Mouse (Mus musculus) kidney, embryonic 15.5 days (tissue): ENCODE measurements around the gene Lin28a. TPM values are rescaled to one million over a fixed set of nuclear protein-coding genes. Genes with fewer than 3 reads are reported as not detected.
"Not testable (repeated sequence)": the region's sequence is repeated elsewhere in the genome, so short reads cannot be mapped to it uniquely, and the experiment has no call there.

Experiments
- ATAC-seq: fragments of 200-750 bp; cut with Nextera tagmentation; replicated peaks from 2 replicates; pipeline ENCODE4 v1.8.0; 2017; ENCODE audit warnings: moderate TSS enrichment; ENCODE audit not compliant: low FRiP score
- H3K27ac ChIP-seq: fragments of 300-500 bp; sonication (generic); 2 replicates; pipeline ENCODE4 v1.5.1; 2015; ENCODE audit warnings: mild to moderate bottlenecking, inconsistent platforms
- H3K27me3 ChIP-seq: fragments of 300-500 bp; sonication (generic); 2 replicates; pipeline ENCODE4 v1.6.1; 2015; ENCODE audit warnings: inconsistent platforms
- H3K36me3 ChIP-seq: fragments of 300-500 bp; sonication (generic); 2 replicates; pipeline ENCODE4 v1.6.1; 2015; ENCODE audit warnings: inconsistent platforms
- H3K4me1 ChIP-seq: fragments of 300-500 bp; sonication (generic); 2 replicates; pipeline ENCODE4 v1.6.1; 2015; ENCODE audit warnings: inconsistent platforms
- H3K4me2 ChIP-seq: fragments of 300-500 bp; sonication (generic); 2 replicates; pipeline ENCODE4 v1.6.1; 2015; ENCODE audit warnings: moderate library complexity, mild to moderate bottlenecking, inconsistent platforms
- H3K4me3 ChIP-seq: fragments of 300-500 bp; sonication (generic); replicated peaks from 2 replicates; pipeline ENCODE4 v1.5.1; 2015; ENCODE audit warnings: mild to moderate bottlenecking, inconsistent platforms
- H3K9ac ChIP-seq: fragments of 300-500 bp; sonication (generic); 2 replicates; pipeline ENCODE4 v1.6.1; 2015; ENCODE audit warnings: mild to moderate bottlenecking, inconsistent platforms
- H3K9me3 ChIP-seq: fragments of 300-500 bp; sonication (generic); replicated peaks from 2 replicates; pipeline ENCODE4 v1.6.1; 2016; ENCODE audit warnings: inconsistent platforms
- WGBS: fragments of 180-500 bp; shearing (Covaris S2); methylation state at CpG from one replicate; pipeline ENCODE4 v1.1.7; 2015; ENCODE audit warnings: mixed read lengths; 5-methylcytosine and 5-hydroxymethylcytosine counted together
- polyA plus RNA-seq: library from polyadenylated mRNA; unstranded; fragments of >200 nt; fragmentation: Nextera tagmentation; extraction: Ambion mirVana; gene quantifications from 2 replicates; pipeline ENCODE4 v1.2.1, GENCODE M21; 2015

Gene Lin28a
- polyA plus RNA-seq, 1 experiment from 2014 or later: 0.18 TPM

DNA sequence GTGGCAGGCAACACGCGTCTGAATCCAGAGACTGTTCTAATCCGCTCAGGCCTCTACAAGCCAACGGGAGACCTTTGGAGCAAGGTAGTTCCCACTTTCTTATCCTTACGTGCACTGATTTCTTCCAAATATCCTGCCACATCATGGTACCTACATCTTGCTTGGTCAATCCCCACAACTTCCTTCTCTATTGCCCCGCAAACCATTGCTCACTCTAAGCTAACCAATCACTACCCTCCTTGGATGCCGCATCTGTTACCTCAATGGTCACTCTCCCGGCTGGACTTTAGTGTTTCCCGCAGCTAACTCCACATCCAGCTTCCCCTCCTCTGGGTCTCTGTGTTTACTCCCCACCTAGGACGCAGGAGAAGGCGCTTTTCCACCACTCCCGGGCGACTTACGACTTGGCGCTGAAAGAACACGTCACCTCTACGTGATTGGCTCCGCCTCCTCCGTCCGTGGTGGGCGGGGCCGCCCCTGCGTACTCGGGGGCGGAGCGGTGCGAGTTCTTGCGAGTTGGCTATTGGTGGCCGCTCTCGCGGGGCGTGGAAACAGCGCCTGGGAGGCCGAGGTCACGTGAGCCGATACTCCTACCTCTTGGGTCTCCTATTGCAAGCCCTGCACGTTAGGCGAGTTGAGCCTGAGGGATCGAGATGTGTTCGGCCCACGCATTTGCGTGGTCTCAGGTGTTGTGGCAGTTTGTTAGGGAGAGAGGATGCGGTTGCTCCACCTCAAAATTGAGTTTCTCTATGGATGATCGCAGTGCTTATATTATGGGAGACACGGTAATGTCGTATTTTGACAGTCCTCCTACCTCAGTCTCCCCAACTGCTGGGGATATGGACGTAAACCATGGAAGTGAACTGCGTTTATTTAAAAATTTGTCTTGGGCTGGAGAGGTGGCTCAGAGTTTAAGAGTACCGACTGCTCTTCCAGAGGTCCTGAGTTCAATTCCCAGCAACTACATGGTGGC is 17.9 kb downstream of the Lin28a start, which contains the start of gene Dhdds:
Dhdds (minus strand) TSS at position 453 of the 973 bp plus-strand sequence.
- peak; percentile 98 for ATAC-seq
- peaks cover 19% of the 10 kb centered on the region for H3K36me3 ChIP-seq
- WGBS: 2% methylated on average over 49 of the region's 49 CpGs
- H3K9ac ChIP-seq: peak within 1 kb of the TSS; percentile 66
- no peaks in the 10 kb centered on the region for H3K27me3 ChIP-seq
- H3K4me2 ChIP-seq: peak within 1 kb of the TSS; percentile 85
- peaks cover 13% of the 10 kb centered on the region for H3K4me1 ChIP-seq
- H3K4me3 ChIP-seq: peak within 1 kb of the TSS; percentile 83
- no peaks in the 10 kb centered on the region for H3K9me3 ChIP-seq
- peak within 1 kb of the TSS; percentile 80 for H3K27ac ChIP-seq

DNA sequence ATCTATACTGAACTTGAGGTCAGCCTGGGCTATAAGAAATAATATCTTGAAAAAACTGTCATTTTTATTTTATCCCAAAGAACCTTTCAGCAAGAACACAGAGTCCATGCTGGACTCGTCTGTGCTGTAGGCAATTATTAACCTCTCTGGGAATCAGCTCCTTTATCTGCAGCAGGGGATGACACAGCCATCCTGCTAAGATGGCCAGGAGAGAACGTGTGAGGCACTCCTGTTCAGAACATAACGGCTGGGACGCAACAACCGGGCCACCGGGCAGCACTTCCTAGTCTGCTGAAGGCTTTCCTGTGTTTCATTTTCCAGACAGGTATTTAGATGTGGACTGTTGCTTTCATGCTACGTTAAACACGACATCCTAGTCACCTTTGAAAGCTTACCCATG is 23.9 kb downstream of the Lin28a start:
- ATAC-seq: no peak
- WGBS: 82% methylated on average over 8 of the region's 8 CpGs
- no peak overlapping the region for H3K4me2 ChIP-seq
- peaks cover 78% of the 10 kb centered on the region for H3K36me3 ChIP-seq
- no peak overlapping the region for H3K27ac ChIP-seq
- H3K27me3 ChIP-seq: no peaks in the 10 kb centered on the region
- peaks cover 3% of the 10 kb centered on the region for H3K4me1 ChIP-seq
- no peak overlapping the region for H3K9ac ChIP-seq
- H3K4me3 ChIP-seq: no peak overlapping the region
- H3K9me3 ChIP-seq: no peaks in the 10 kb centered on the region

DNA sequence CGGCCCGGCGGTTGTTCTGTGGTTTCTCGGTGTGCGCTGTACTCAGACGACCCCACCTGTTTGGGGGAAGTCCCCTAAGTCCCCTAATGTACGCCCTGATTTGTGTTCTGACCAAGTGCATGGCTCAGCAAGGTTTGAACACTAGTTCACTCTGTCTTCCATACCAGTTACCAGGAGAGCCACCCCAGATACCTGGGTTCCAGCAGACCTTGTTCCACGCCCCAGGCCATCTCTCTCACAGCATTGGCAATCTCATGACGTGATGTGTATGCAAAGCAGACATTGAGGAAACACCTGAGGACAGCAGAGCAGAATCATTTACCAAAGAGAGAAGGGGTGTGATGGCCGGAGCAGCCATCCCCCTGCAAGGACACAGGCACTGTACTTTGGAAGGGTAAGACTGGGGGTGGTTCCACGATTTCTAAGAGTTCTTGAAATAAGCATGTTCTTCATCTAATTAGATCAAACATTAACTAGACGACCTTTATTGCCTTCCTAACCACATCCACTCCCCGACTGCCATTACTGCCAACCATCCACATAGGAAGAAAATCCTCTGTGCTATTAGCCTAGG is 27.5 kb downstream of the Lin28a start:
- Histone ChIP-seq H3K27me3 (no peaks in the 10 kb centered on the region), H3K4me2 (no peak overlapping the region), H3K4me1 (no peaks in the 10 kb centered on the region), H3K9me3 (no peaks in the 10 kb centered on the region), H3K9ac (no peak overlapping the region), H3K4me3 (no peak overlapping the region), H3K27ac (no peak overlapping the region), H3K36me3 (peaks cover 95% of the 10 kb centered on the region)
- WGBS: 80% methylated on average over 13 of the region's 13 CpGs
- no peak for ATAC-seq

DNA sequence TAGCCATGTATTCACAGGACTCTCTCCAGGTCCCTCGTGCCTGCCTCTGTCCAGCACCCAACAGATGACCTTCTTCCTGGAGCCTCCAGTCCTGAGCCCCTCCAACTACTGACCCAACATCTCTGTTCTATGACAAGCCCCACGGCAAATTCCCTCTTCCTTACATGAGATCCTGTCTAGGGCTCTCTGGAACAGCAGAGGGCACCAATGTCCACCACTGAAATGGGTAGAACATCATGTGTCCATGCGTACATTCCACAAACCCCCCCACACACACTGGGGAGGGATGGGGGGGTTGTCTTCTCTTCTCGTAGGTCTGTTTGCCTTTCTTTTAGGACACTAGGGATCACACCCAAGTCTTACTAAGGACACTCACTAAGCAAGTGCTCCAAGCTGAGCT is 28.6 kb downstream of the Lin28a start:
- Histone ChIP-seq H3K36me3 (peaks cover 95% of the 10 kb centered on the region), H3K9me3 (no peaks in the 10 kb centered on the region)

DNA sequence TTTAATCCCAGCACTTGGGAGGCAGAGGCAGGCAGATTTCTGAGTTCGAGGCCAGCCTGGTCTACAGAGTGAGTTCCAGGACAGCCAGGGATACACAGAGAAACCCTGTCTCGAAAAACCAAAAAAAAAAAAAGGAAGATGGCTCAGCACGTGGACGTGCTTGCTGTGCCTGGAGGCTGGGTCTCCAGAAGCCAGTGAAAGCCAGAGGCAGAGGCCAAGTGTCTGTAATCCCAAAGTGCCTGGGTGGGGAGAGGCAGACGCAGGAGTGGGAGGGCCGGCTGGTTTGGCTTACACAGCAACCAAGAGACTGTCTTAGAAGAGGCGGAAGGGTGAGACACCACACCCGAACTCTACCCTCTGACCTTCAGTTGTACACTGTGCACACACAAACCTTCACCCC is 30.4 kb downstream of the Lin28a start:
- not testable (repeated sequence) for H3K27ac ChIP-seq, H3K27me3 ChIP-seq, H3K4me2 ChIP-seq, H3K9ac ChIP-seq, H3K9me3 ChIP-seq, H3K4me1 ChIP-seq, H3K4me3 ChIP-seq, ATAC-seq
- 80% methylated on average over 8 of the region's 8 CpGs for WGBS
- peaks cover 85% of the 10 kb centered on the region for H3K36me3 ChIP-seq

More for the DNA sequence above, 28.6 kb downstream of the Lin28a start:
- Histone ChIP-seq H3K4me3 (no peak overlapping the region), H3K9ac (no peak overlapping the region), H3K27me3 (no peaks in the 10 kb centered on the region), H3K27ac (no peak overlapping the region), H3K4me1 (no peaks in the 10 kb centered on the region), H3K4me2 (no peak overlapping the region)
- ATAC-seq: no peak
- 61% methylated on average over 4 of the region's 4 CpGs for WGBS

DNA sequence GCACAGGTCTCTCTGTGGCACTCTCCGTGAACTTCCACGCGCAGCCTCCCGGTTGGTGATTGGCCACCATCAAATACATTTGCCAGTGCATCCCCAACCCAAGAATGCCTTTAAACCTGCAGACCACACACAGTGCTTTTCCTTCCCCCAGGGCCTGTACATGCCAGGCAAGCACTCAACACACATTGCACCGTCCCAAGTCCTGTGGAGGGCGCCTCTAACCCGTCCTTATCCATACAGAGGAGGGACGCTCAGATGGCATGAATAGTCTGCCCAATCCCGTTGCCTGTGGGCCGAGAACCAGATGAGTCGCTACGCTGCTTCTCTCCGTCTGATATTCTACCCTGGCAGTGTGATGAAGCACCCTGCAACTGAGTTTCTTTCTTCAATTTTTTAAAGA is 35.7 kb downstream of the Lin28a start:
- no peaks in the 10 kb centered on the region for H3K27me3 ChIP-seq
- WGBS: 90% methylated on average over 13 of the region's 13 CpGs
- ATAC-seq: no peak
- no peak overlapping the region for H3K9ac ChIP-seq
- H3K4me2 ChIP-seq: no peak overlapping the region
- H3K9me3 ChIP-seq: no peaks in the 10 kb centered on the region
- no peaks in the 10 kb centered on the region for H3K4me1 ChIP-seq
- peaks cover 85% of the 10 kb centered on the region for H3K36me3 ChIP-seq
- H3K27ac ChIP-seq: no peak overlapping the region
- H3K4me3 ChIP-seq: no peak overlapping the region

DNA sequence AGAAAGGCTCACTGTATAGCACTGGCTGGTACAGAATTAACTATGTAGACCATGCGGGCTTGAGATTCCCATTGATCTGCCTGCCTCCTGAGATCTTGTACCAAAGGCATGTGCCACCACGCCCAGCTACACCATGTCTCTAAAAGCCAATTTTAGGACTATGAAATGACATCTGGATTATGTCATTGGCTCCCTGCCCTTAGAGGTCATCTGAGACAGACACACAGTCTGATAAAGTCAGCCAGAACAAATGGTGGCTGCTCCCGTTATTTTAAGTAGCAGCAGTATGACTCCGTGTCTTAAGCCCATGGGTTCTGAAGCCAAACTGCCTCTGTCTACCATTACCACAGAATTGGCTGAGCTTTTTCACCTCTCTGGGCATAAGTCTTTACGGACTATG is 38.1 kb downstream of the Lin28a start:
- no peak for ATAC-seq
- Histone ChIP-seq H3K27ac (no peak overlapping the region), H3K9me3 (no peaks in the 10 kb centered on the region), H3K27me3 (no peaks in the 10 kb centered on the region), H3K4me3 (no peak overlapping the region), H3K9ac (no peak overlapping the region), H3K4me2 (no peak overlapping the region), H3K4me1 (no peaks in the 10 kb centered on the region), H3K36me3 (peaks cover 81% of the 10 kb centered on the region)
- 75% methylated on average over 5 of the region's 5 CpGs for WGBS

DNA sequence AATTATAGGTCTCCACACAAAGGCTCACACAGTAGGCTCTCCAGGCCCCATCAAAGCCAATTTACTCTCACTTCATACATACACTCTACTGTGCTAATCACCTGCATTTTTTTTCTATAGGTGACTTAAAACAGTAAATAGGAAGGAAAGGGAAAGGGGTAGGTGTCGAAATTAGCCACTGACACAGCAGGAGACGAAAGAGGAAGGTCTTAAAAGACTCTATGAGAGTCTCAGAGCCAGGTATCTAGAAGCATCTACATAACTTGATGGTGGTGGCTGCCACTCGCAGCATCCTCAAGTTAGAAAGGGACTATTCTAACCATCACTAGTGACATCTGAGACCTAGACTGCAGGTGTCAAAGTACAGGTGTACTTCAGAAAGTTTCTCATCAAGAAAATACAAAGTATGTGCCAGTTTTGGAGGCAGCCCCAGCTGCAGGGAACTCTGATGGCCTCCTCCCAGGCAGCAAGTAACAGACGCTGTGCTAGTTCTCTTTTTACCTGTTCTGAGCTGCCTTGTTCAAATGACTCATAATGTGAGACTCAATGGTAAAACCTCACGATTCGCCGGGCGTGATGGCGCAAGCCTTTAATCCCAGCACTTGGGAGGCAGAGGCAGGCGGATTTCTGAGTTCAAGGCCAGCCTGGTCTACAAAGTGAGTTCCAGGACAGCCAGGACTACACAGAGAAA is 40.5 kb downstream of the Lin28a start:
- Histone ChIP-seq H3K9me3 (no peaks in the 10 kb centered on the region), H3K27me3 (no peaks in the 10 kb centered on the region), H3K27ac (no peak overlapping the region), H3K36me3 (peaks cover 82% of the 10 kb centered on the region), H3K4me3 (no peak overlapping the region), H3K9ac (no peak overlapping the region), H3K4me1 (no peaks in the 10 kb centered on the region), H3K4me2 (no peak overlapping the region)
- no peak for ATAC-seq
- WGBS: 96% methylated on average over 10 of the region's 10 CpGs

DNA sequence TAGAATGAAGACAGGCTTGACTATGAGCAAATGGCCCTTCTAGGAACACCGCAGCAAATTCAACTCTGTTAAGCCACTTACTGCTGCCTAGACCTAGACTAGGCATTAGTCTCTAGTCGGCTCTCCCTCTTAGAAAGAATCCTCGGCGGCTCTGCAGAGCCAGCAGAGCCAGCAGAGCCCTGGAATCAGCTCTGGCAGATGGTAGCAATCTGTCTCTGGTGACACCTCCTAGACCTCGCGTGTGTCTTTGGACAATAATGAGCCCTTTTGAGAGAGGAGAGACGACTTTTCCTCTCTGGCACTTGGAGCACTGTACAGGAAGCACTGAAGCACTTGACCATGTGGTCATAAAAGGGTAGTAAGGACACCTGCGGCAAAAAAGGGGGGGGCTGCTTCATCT is 46.9 kb downstream of the Lin28a start:
- H3K9ac ChIP-seq: no peak overlapping the region
- H3K27ac ChIP-seq: no peak overlapping the region
- no peak overlapping the region for H3K4me2 ChIP-seq
- H3K9me3 ChIP-seq: no peaks in the 10 kb centered on the region
- H3K27me3 ChIP-seq: no peaks in the 10 kb centered on the region
- peaks cover 52% of the 10 kb centered on the region for H3K36me3 ChIP-seq
- WGBS: 54% methylated on average over 8 of the region's 8 CpGs
- H3K4me3 ChIP-seq: no peak overlapping the region
- ATAC-seq: no peak
- H3K4me1 ChIP-seq: peaks cover 23% of the 10 kb centered on the region

DNA sequence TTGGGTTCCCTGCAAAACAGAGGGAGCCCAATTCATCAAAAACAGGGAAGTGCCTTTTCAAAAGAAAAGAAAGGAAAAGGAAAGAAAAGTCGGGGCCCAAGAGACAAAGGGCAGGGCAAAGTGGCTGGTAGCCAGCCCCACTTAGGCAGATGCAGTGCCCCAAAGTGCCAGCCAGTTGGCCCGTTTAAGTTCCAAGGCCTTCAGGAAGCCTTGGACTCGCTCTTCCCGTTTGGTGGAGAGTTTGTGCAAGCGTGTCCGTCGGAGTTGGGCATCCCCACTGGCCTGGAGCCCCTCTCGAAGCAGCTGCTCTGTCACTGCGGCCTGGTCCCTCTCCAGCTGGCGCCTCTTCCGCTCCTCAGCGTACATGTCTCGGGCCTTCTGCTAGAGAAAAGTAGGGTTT is 47.8 kb downstream of the Lin28a start:
- Histone ChIP-seq H3K4me2 (no peak overlapping the region), H3K9ac (no peak overlapping the region)

DNA sequence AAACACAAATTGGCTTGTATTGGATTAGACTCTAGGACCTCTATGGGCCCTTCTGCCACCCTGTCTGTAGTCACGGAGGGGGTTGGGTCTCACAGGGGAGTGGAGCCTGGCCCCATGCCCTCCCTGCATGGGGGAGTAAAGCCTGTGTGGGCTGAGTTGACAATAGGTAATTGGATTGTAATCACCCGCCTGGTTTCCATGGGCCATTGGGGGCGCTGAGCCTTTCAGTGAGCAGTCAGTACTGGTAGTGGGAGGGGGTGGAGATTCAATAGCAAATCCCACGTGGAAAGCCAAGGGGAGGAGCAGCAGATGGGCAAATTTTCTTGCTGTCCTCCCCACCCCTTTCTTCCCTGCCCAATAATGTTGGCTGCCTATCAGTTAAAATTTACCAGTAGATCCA is 48.4 kb downstream of the Lin28a start:
- Histone ChIP-seq H3K4me1 (peaks cover 36% of the 10 kb centered on the region), H3K4me3 (no peak overlapping the region), H3K9ac (no peak overlapping the region), H3K27ac (0 out of 2 replicates have a peak overlapping the region, but pooled peaks have one; percentile 41), H3K27me3 (no peaks in the 10 kb centered on the region), H3K4me2 (no peak overlapping the region), H3K9me3 (no peaks in the 10 kb centered on the region), H3K36me3 (peaks cover 55% of the 10 kb centered on the region)
- ATAC-seq: no peak
- 32% methylated on average over 4 of the region's 4 CpGs for WGBS

More for the DNA sequence above, 47.8 kb downstream of the Lin28a start:
- ATAC-seq: no peak
- H3K9me3 ChIP-seq: no peaks in the 10 kb centered on the region
- WGBS: 86% methylated on average over 13 of the region's 13 CpGs
- no peaks in the 10 kb centered on the region for H3K27me3 ChIP-seq
- H3K4me3 ChIP-seq: no peak overlapping the region
- H3K4me1 ChIP-seq: peaks cover 31% of the 10 kb centered on the region
- H3K27ac ChIP-seq: no peak overlapping the region
- peaks cover 53% of the 10 kb centered on the region for H3K36me3 ChIP-seq
